Mouse (Mus musculus) embryonic fibroblast, embryonic 13.5 days (primary cell): ENCODE data around the gene Rslcan18.

Experiments used
- CTCF ChIP-seq: IDR thresholded peaks from 2 replicates; pipeline ENCODE4 v1.5.1; 2011; ENCODE audit warnings: mild to moderate bottlenecking, control low read depth, low read length, moderate library complexity, borderline replicate concordance; ENCODE audit not compliant: insufficient read depth
- POLR2A ChIP-seq: IDR thresholded peaks from 2 replicates; pipeline ENCODE4 v1.6.1; 2011; ENCODE audit warnings: low read depth, mild to moderate bottlenecking, control low read depth, low read length, moderate library complexity

- TF ChIP-seq POLR2A = no peak
- TF ChIP-seq CTCF = no peak
Measured at GRCm38 (mm10) chr13:67060161-67060785, 55.8 kb downstream of the Rslcan18 start.
